Mouse (Mus musculus) spleen, adult 18-20 months (tissue): Measurements from ENCODE around the gene Scrn1.

Experiments used
- DNase-seq, 2 experiments: peaks; one replicate each; pipeline ENCODE4 v3.0.0; 2022; ENCODE audit warnings: mixed read lengths in 2 of 2

The Scrn1 gene

DNA sequence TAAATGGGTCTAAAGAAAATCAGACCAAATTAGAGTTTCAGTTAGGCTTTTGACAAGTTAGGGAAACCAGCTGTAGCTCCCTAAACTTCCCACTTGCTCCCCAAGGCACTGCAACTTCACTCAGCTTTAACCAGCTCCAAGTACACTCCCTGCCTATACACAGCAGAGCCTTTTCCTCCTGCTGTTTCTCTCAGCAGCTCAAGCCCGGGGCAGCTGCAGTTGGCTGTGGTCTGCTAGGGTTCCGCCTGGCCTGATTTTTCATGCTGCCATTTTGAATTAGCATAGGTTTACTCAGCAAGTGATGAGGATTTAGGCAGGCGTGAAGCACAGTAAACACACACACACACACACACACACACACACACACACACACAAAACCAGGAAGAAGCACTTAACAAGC, 1.3 kb downstream of the Scrn1 start:
- no peak for DNase-seq

DNA sequence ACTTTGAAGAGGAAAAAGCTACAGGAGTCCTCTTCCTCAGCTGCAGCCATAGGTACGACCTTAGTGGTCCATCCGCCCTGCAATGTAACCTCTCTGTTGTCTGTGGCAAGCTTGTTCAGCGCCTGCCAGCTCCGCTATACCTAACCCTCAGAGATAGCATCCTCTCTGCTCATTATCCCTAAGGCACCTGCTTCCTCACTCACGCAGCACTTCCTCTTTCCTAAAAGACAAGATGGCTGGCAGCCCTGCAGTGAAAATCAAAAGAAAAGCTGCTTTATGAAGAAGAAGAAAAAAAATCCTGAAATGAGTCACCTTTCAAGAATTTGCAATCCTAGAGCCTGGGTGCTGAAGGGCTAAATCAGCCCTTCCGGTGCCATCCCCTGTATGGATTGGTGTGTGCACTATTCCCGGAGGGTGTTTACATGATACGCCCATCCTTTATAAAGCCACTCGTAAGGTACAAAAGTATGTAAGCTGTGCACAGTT, 1.7 kb downstream of the Scrn1 start:
- DNase-seq = no peak

- DNase-seq = no peak
Measured at GRCm38 (mm10) chr6:54563561-54563960, 2.7 kb downstream of the Scrn1 start.

GRCm38 (mm10) chr6:54562018-54562809, 4.1 kb downstream of the Scrn1 start:
- DNase-seq = no peak

GRCm38 (mm10) chr6:54558466-54558865, 7.8 kb downstream of the Scrn1 start:
- DNase-seq = no peak

GRCm38 (mm10) chr6:54557671-54558070, 8.6 kb downstream of the Scrn1 start:
- DNase-seq = no peak

DNA sequence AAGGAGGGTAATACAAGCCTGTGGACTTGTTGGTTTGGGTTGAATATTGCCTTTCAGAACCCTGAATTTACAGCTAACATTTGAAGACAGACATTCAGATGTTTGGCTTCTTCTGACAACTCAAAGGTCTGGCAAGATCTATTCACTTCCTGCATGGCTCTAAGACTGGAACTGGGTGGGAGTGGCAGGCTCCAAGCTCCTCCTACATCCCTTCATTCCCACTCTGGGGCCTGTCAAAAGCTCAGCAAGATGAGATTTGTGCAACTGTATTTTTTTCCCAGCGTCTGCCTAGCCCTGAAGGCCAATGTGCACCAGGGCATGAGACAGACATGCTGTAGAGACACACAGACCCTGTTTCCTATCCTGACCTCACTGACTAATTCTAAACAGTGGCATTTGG, 10.5 kb downstream of the Scrn1 start:
- DNase-seq = no peak

- DNase-seq = no peak
Measured at GRCm38 (mm10) chr6:54554341-54555110, 11.8 kb downstream of the Scrn1 start.

- DNase-seq = no peak
Measured at GRCm38 (mm10) chr6:54553632-54554031, 12.7 kb downstream of the Scrn1 start.

GRCm38 (mm10) chr6:54552721-54553413, 13.4 kb downstream of the Scrn1 start:
- no peak for DNase-seq

DNA sequence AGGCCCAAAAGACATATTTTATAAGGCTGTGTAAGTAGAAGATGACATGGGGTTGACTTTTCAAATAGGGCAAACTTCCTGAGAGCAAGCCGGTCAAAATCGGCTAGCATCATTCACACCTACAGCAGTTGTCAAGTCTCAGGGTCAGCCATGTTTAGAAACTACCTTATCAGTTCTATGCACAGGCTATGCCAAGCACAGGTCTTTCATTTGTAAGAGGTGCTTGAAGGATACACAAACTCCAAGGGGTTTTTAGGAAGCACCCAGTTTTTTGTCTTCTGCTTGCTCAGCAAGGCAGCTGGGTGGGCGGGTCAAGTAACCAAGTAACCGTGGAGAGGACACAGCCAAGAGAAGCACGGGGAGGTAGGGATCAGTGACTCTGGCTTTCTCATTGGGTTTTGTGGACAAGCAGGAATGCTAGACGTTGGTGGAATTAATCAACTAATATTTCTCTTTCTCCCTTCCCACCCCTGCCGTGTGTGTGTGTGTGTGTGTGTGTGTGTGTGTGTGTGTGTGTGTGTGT, 15.4 kb downstream of the Scrn1 start:
- no peak for DNase-seq

- DNase-seq = no peak
Measured at GRCm38 (mm10) chr6:54549311-54549710, 17.0 kb downstream of the Scrn1 start.

DNA sequence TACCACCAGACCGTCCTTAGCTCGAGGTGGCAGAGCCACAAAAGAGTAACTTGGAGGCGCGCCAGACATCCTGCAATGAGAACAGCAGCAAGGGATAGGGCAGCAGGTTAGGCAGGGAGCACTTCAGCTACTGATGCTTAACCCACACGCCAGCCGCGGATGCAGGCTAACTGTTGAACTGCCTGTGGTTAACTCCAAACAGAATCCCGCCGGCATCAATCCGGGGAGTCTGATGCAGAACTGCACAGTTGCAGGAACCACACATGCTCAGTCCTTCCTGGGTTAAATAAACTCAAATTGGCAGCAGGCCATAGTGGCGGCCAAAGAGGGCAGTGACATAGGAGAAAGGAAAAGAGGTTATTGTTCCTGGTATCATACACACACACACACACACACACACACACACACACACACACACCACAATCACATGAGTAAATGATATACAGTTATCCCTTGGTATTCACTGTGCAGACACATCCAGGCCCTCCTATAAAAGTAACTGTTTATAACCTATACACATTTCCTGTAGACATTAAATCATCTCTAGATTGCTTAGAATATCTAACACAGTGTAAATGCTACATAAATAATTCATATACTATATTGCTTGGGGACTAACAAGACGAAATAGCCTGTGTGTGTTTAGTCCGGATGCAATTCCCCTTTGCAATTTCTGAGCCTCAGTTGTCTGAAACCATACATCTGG, 17.8 kb downstream of the Scrn1 start:
- no peak for DNase-seq

DNA sequence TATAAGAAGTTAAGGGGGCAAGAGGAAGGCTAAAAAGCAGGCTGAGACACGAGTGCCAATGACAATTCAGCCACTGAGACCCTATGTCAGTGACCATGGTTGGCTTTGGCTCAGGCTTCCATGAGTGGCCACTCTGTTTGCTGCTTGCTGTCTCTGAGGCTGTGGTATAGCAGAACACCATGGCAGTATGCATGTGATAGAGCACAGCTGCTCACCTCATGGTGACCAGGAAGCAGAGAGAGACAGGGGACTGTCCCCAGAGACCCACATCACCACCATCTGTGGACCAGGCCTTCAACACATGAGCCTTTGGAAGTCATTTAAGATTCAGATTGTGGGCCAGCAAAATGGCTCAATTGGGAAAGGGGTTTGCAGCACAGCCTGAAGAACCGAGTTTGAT, 22.6 kb downstream of the Scrn1 start:
- DNase-seq = no peak

DNA sequence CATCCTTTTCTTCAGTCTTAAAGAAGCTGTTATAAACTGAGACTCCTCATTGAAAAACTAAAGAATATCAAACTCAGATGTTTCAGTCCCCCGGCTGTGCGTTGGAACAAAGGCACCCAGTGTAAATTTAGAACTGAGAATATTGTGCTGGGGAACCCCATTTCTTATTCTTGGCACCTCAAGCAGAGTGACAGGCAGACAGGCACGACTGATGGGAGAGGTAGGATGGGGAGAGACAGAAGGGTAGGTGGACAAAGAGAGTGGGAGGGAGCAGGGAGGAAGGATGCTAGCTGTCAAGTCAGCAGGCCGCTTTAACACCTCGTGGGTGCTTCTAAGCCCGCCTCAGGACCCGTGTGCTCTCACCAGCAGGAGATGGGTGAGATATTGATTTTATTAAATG, 23.5 kb downstream of the Scrn1 start:
- DNase-seq = no peak

GRCm38 (mm10) chr6:54540252-54540887, 25.9 kb downstream of the Scrn1 start:
- DNase-seq = no peak

DNA sequence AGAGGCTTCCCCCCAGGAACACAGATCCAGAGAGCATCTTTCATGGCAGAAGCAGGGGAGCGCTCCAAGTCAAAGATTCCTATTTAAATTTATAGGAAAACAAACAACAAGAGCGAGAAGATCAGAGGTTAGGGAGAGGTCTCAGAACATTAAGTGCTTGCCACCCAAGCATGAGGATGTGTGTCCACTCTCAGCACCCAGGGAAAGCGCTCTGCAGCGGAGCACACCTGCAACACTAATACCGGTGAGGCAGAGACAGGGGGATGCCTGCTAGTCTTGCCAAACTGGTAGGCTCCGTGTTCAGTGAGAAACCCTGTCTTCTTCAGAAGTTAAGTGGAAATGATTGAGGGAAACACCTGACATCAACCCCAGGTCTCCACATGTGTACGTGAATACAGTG, 26.9 kb downstream of the Scrn1 start:
- DNase-seq = no peak

- no peak for DNase-seq
Measured at GRCm38 (mm10) chr6:54538773-54539173, 27.5 kb downstream of the Scrn1 start.

DNA sequence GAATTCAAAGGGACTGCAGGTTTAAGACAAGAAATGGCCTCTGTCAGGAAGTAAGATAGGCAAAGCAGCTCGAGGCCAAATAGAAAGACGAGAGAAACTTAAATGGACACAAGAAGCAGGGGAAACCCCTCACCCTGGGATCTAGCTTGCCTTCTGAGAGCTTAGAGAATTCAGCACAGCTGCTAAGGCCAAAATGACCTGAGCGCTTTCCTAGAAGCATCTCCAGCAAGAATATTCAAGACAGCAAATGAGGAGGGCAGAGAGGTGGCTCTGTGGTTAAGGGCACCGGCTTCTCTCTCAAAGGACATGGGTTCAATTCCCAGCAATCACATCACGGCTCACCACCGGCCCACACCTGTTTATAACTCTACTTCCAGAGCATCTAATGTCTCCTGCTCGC, 29.2 kb downstream of the Scrn1 start:
- DNase-seq = no peak

DNA sequence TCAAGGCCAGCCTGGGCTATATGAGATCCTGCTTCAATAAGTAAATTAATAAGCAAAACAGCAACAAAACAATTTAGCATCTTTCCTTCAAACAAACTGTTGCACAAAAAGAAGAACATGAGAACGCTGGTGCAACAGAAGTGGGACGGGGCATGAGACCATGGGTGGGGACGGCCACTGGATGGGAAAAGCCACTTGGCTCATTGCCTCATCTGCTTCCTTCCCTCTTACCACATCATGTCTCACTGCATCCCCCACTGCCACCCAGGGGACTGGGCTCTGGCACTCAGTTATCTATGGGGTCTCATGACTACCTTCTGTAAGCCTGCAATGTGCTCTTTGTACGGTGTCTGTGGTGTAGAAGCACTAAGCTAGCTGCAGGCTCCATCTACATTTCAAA, 30.8 kb downstream of the Scrn1 start:
- DNase-seq = no peak

GRCm38 (mm10) chr6:54531048-54531481, 35.2 kb downstream of the Scrn1 start:
- no peak for DNase-seq

DNA sequence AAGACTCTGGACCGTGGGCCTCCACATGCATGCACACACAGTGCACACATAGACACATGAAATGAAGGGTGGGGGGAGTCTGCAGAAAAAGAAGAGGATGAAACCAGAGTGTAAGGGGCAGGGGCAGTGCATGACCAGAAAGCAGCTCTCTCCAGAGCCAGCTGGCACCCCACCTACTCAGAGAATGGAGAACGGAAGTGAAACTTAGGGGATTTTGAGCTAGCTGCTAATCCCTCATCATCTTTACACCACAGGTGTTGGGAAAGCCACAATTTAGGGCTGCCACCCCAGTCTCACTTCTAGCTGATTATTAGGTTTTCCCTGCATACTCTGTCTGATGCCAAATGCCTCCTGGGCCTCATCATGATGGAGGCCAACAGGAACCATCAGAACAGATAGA, 36.1 kb downstream of the Scrn1 start:
- DNase-seq = no peak
